Mouse (Mus musculus) cerebral cortex, adult 2 months (tissue): ENCODE data around the gene Hunk.

Experiments used
- whole genome bisulfite sequencing: fragments of 180-500 bp; shearing (Covaris S2); methylation state at CpG from one replicate; pipeline ENCODE4 v1.1.7; 2018; 5-methylcytosine and 5-hydroxymethylcytosine counted together

The Hunk gene

GRCm38 (mm10) chr16:90437276-90437675 lies 51.5 kb downstream of the Hunk start:
- WGBS, result 74% methylated on average over 5 of the region's 5 CpGs

GRCm38 (mm10) chr16:90439493-90439892 lies 53.7 kb downstream of the Hunk start:
- WGBS, result 95% methylated on average over 6 of the region's 6 CpGs

GRCm38 (mm10) chr16:90440654-90441053 lies 54.8 kb downstream of the Hunk start:
- WGBS, result 80% methylated on average over 10 of the region's 10 CpGs

GRCm38 (mm10) chr16:90442991-90443390 lies 57.2 kb downstream of the Hunk start:
- WGBS, result 77% methylated on average over 6 of the region's 6 CpGs

GRCm38 (mm10) chr16:90453197-90453596 lies 67.4 kb downstream of the Hunk start:
- 48% methylated on average over 11 of the region's 11 CpGs for WGBS

- 83% methylated on average over 7 of the region's 7 CpGs for WGBS
These were observed 70.8 kb downstream of the Hunk start for GRCm38 (mm10) chr16:90456495-90457125.

GRCm38 (mm10) chr16:90458899-90459610 lies 73.2 kb downstream of the Hunk start:
- whole genome bisulfite sequencing, result 56% methylated on average over 11 of the region's 11 CpGs

GRCm38 (mm10) chr16:90461304-90461905 lies 75.6 kb downstream of the Hunk start:
- 72% methylated on average over 11 of the region's 11 CpGs for WGBS

GRCm38 (mm10) chr16:90462728-90463275 lies 77.0 kb downstream of the Hunk start:
- 59% methylated on average over 11 of the region's 11 CpGs for WGBS

- 94% methylated on average over 5 of the region's 5 CpGs for WGBS
These were observed 79.3 kb downstream of the Hunk start for GRCm38 (mm10) chr16:90465154-90465553.

- WGBS, result 74% methylated on average over 5 of the region's 5 CpGs
These were observed 82.5 kb downstream of the Hunk start for GRCm38 (mm10) chr16:90468286-90468685.

GRCm38 (mm10) chr16:90475701-90476229 lies 90.0 kb downstream of the Hunk start:
- WGBS, result 90% methylated on average over 16 of the region's 16 CpGs

GRCm38 (mm10) chr16:90481612-90482011 lies 95.8 kb downstream of the Hunk start:
- 90% methylated on average over 5 of the region's 5 CpGs for whole genome bisulfite sequencing

GRCm38 (mm10) chr16:90483341-90483740 lies 97.5 kb downstream of the Hunk start:
- WGBS, result 84% methylated on average over 6 of the region's 6 CpGs

GRCm38 (mm10) chr16:90485125-90485524 lies 99.3 kb downstream of the Hunk start:
- WGBS, result 71% methylated on average over 7 of the region's 7 CpGs

- WGBS, result 80% methylated on average over 4 of the region's 4 CpGs
These were observed 99.8 kb downstream of the Hunk start for GRCm38 (mm10) chr16:90485599-90485998.

GRCm38 (mm10) chr16:90490066-90490465 lies 104.3 kb downstream of the Hunk start:
- 63% methylated on average over 4 of the region's 4 CpGs for WGBS

GRCm38 (mm10) chr16:90491898-90492499 lies 106.2 kb downstream of the Hunk start:
- WGBS, result 58% methylated on average over 5 of the region's 5 CpGs

GRCm38 (mm10) chr16:90496930-90497329 lies 111.1 kb downstream of the Hunk start:
- 58% methylated on average over 11 of the region's 11 CpGs for WGBS

GRCm38 (mm10) chr16:90497749-90498464 lies 112.1 kb downstream of the Hunk start:
- WGBS, result 47% methylated on average over 16 of the region's 16 CpGs

- WGBS, result 67% methylated on average over 6 of the region's 6 CpGs
These were observed 115.0 kb downstream of the Hunk start for GRCm38 (mm10) chr16:90500809-90501208.
